Mouse (Mus musculus) left cerebral cortex, adult 9 months (tissue): ENCODE data around the gene Cmc2.

Source experiments
- DNase-seq, 2 experiments: peaks; one replicate each; pipeline ENCODE4 v3.0.0; 2022; ENCODE audit warnings: low spot score in 2 of 2

Cmc2 gene

GRCm38 (mm10) chr8:116921337-116922059, at the start of gene Cmc2, which contains the start of gene Cenpn:
Gene Cmc2 (minus strand): TSS chr8:116921455.
Gene Cenpn (plus strand): TSS chr8:116921730.
- DNase-seq, result peak; percentile 71 to 90

GRCm38 (mm10) chr8:116969531-116969930, 48.3 kb upstream of the Cmc2 start:
- no peak for DNase-seq

DNA sequence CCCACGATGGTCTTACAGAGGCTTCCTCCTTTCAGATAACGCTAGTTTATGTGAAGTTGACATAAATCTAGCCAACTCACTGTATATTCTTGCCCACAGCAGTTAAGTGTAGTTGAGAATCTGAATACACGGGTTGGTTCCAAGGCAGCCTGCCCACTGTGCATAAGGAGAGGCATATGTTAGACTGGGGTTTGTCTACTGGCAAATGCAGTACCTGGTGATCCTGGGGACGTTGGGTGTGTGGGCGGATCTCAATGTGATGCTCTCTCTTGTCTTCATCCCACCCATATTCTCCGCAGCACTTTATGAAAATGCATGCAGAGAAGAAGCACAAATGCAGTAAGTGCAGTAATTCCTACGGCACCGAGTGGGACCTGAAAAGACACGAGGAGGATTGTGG, 33.2 kb upstream of the Cmc2 start:
- peak; percentile 71 to 94 for DNase-seq

DNA sequence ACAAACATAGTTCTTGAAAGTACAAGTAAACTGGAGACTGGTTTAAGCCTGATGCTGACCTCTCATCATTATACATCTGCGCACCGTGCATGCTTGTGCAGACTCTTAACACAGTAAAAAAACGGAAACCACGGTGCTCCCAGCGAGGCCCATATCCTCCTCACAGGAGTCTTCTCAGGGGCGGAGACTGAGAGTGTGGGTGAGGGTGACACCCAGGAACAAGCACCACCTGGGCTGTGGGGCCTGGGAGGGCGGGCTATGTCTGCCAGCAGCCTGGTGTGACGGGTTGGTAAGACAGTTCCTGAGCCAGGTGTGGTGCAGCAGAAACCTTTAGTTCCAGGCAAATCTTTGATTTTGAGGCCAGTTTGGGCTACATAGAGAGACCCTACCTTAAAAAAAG, 31.2 kb upstream of the Cmc2 start:
- no peak for DNase-seq

DNA sequence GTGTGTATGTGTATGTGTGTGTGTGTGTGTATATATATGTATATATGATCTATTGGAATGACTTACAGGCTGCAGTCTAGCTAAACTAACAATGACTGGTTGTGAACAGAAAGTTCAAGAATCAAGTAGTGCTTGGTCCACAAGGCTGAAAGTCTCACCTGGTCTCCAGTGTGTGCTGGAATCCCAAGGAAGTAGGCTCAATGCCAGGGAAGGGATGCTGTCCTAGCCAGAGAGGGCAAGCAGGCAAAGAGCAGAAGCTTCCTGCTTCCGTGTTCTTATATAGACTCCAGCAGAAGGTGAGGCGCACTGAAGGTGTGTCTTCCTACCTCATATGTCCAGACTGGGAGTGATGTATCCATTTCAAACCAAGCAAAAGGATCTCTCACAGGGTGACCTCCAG, 30.5 kb upstream of the Cmc2 start:
- no peak for DNase-seq

DNA sequence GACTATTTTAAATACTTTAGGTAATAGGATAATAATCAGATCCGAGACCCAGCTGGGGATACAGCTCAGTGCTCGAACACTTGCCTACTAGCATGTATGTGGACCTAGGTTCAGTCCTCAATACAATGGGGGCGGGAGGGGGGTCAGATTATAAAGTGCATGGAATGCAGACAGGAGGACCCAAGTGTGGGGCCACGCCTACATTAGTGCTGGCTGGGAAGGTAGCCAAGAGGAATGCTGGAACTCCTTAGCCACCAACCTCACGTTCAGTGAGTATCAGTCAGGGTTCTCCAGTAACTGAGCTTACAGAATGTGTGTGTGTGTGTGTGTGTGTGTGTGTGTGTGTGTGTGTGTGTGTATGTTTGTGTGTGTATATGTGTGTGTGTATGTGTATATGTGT, 30.1 kb upstream of the Cmc2 start:
- DNase-seq, result no peak

- DNase-seq, result no peak
These were observed 26.3 kb upstream of the Cmc2 start for GRCm38 (mm10) chr8:116947589-116947988.

DNA sequence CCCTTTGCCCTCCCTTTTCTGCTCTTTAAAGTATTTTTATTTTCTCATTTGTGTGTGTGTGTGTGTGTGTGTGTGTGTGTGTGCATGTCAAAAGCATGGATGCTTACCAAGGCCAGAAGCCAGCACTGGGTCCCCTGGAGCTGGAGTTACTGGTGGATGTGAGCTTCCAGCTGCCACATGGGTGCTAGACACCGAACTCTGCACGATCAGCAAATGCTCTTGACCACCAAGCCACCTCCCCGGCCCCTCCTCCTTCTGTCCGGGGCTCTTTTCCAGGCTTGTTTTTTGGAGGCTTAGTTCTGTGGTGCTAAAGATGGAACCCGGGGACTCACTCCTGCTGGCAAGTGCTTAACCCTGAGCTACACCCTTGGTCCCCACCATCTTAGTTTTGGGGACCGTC, 25.6 kb upstream of the Cmc2 start:
- DNase-seq, result no peak

DNA sequence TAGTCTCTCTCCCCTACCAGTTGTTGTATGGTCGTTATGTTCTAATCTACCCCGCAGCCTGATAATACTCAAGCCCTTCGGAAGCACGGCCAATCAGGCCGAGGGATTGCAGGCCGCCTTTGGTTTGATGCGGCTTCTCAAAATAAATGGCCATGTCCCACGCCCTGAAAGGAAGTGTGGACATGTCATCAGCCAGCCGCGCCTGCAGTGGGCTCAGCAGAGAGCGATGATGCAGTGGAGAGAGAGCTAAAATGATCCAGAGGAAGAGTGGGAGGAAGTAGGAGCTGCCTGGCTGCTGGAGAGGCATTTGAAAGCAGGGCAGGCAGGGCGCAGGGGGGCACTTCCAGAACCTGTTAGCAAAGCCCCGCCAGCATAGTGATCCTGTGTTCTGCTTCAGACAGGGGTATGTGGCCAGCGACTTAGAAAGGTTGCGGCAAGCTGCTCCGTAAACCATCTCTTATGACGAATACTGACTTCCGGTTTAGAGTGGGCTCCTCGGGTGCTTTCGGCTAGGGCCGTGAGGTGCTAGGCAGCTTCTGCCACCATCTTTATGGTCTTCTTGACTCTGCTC, 25.1 kb upstream of the Cmc2 start:
- peak in 1 of 2 experiments; percentile 71 for DNase-seq

DNA sequence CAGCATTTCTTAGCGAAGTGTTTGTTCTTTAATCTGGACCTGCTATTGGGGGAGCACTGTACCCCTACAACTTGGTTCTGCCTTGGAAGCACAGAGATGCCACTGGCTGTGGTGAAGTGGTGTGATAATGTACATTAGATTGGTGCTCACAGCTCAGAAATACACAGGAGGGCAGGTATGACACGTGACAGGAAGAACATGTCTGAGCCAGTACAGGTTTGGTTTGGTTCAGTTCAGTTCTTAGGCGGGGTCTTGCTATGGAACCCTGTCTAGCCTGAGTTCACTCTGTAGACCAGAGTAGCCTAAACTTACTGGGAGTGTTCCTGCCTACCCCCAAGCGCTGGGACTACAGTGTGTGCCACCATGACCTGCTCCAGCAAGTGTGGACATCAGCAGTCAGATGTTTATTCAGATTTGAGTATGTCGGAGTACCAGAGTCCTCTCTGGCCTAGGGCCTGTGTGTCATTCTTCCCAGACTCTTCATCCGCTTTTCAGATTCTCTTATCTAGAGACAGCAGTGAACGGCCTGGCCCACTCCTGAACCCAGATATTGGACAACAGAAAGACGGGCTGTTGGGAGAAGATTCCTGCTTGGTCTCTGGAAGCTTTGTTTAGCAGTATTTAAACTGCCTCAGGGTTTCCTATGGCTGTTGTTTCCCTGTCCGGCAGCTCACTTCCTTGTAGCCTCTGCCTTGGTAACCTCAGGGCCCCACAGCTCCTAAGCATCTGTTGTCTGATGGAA, 24.1 kb upstream of the Cmc2 start:
- DNase-seq, result no peak

- no peak for DNase-seq
These were observed 23.1 kb upstream of the Cmc2 start for GRCm38 (mm10) chr8:116944385-116944696.

- peak in 1 of 2 experiments; percentile 55 for DNase-seq
These were observed 22.5 kb upstream of the Cmc2 start for GRCm38 (mm10) chr8:116943555-116944384.

GRCm38 (mm10) chr8:116943161-116943554, 21.9 kb upstream of the Cmc2 start, which contains the start of gene Atmin:
Gene Atmin (plus strand): TSS chr8:116943393.
- DNase-seq, result peak in 1 of 2 experiments; percentile 81

- no peak for DNase-seq
These were observed 21.2 kb upstream of the Cmc2 start for GRCm38 (mm10) chr8:116942284-116943058.

- no peak for DNase-seq
These were observed 14.3 kb upstream of the Cmc2 start for GRCm38 (mm10) chr8:116935506-116935905.

DNA sequence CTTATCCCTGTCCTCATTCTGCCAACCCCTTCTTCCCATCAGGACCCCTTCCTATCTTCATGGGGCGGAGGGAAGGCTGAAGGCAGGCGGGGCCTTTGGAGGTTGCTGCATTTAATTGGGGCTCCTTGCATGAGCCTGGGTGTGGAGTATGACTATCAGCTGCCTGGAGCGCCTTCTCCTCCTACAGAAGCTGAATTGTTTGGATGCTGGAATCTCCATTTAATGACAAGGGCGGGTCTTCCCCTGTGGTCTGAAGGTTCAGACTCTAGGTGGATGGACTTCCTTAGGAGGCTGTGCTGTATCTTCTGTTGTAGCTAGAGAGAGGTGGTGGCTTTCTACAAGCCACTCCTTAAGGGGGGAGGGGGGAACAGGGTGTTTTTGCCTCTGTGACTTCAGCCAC, 13.7 kb upstream of the Cmc2 start:
- no peak for DNase-seq

DNA sequence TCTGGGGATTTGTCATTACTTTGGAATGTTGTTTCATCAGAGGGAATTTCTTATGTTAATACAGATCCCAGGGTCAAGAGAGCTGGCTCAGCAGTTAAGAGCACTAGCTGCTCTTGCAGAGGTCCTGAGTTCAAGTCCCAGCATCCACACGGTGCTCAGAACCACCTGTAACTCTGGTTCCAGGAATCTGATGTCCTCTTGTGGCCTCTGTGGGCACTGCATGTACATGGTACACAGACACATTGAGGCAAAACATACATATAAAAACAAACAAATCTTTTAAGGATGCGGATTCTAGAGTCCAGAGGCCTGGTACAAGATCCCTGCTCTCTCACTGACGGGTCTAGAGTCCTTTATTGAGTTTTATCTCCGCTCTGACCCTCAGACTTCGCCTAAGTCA, 7.3 kb upstream of the Cmc2 start:
- DNase-seq, result no peak

GRCm38 (mm10) chr8:116927880-116928279, 6.6 kb upstream of the Cmc2 start:
- no peak for DNase-seq

DNA sequence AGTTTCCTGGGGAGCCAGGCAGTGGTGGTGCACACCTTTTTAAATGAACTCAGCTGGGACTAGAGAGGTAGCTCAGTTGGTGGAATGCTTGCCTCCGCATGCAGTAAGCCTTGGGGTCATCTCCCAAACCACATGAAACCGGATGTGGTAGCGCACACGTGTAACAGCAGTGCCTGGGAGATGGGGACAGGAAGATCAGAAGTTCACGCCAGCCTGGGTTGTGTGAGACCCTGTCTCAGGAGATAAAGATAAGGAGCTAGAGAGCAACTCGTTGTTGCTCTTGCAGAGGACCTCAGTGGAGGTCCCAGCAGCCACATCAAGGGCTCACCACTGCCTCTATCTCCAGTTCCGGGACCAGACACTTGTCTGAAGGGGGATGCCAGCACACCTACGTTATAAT, 2.3 kb upstream of the Cmc2 start:
- no peak for DNase-seq

DNA sequence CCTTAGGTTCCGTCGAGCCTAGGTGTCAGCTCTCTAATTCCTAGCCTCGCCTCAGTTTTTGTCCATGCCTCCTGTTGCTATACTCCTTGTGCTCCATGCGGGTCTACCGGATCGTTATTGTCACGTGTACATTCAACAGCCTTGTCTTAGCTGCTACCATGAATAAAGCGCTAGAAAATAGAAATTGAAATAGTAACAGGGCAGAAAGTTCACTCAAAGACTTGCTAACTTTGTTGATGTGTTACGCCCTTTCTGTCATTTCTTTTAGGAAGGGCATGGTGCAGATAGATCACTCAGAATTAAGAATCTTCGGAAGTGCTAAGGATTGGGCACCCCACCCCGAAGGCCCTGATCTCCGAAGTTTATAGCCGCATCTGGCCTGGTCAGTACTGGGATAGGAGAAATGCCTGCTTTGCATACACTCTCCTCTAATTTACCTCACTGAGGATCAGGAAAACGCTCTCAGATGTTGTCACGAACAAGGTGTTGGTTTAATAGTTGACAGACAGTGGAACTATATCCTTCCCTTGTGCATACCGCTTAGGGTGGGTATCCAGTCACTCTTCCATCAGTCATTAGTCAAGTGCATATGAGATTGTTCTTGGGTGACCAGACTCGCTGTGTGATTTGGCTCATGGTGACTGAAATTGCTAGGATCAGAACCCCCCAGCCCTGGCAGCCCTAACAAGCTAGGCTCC, 954 bp upstream of the Cmc2 start:
- no peak for DNase-seq

DNA sequence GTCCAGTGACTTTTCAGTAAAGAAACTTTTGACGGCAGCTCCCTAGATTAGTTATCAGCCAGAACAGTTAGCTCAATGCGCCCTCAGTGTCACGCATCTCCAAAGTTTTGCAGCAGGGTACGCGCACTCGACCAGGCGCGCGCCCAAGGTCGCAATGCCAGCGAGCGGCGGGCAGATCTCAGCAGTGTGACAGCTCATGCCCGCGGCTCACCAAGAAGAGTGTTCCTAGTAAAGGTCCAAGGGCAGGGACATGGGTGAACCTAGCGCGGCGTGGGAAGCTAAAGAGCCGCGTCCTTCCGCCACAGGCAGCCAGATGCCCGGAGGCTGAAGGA, 284 bp downstream of the Cmc2 start:
- DNase-seq, result no peak
